Mouse (Mus musculus): ENCODE data around the gene Exoc4.

DNA sequence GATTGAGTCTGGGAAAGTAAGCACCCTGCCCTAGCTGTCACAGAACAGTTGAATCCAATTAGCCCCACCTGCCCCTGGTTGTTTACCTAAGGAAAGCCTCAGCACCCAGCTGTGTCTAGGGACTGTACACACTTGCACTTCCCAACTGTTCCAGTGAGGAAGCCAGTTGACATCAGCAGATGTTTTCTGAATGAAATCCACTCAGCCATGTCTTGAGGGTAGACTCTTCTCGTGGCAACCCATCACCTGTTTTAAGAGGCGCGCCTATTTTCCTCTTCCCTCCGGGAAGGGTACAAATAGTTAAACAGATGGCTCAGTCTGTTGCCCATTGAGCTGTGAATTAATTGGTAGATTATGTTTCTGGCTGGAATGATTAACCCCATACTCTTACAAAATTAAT, 584.1 kb downstream of the Exoc4 start:
- TF ChIP-seq POLR2A (IDR thresholded peaks at IDR 0.05; ENCODE audit: low read depth, low read length), result no peak
- TF ChIP-seq CTCF (conservative IDR thresholded peaks at IDR 0.05; ENCODE audit: insufficient read depth, insufficient read length, low read depth, low read length), result no peak

Data from kidney, adult 2 months (tissue).